Mouse (Mus musculus) gastrocnemius, adult 18-20 months (tissue): ENCODE results near the gene Zbed4. TPM values are rescaled to one million over a fixed set of nuclear protein-coding genes. Genes with fewer than 3 reads are reported as not detected.

Experiments used
- total RNA-seq, 2 experiments: library from RNA; stranded (reverse); gene quantifications; 2 replicates each; pipeline ENCODE4 v1.2.3; 2021

Zbed4 gene
- total RNA-seq, 2 experiments from 2014 or later, result 15.0 to 15.3 TPM

Other genes with a start within 250 kb of the Zbed4 start
- gene Zdhhc25, start 151.4 kb upstream of the Zbed4 start, total RNA-seq, result not detected
- gene Brd1, start 17.4 kb upstream of the Zbed4 start, total RNA-seq, result 10 to 100 TPM; 25.1 to 26.8 TPM
- 1 to 10 TPM; 4.2 to 4.8 TPM for gene Alg12, start 67.7 kb downstream of the Zbed4 start, total RNA-seq
- 10 to 100 TPM in 1 of 2 experiments, 1 to 10 TPM in 1; 6.9 to 10.3 TPM for gene Creld2, start 68.0 kb downstream of the Zbed4 start, total RNA-seq
- gene Pim3, start 110.5 kb downstream of the Zbed4 start, total RNA-seq, result 10 to 100 TPM; 24.1 to 37.3 TPM
- not detected for gene Ttll8, start 202.8 kb downstream of the Zbed4 start, total RNA-seq
- not detected for gene Mlc1, start 227.3 kb downstream of the Zbed4 start, total RNA-seq
- gene Mov10l1, start 231.2 kb downstream of the Zbed4 start, total RNA-seq, result not detected